In the genomic region with DNA sequence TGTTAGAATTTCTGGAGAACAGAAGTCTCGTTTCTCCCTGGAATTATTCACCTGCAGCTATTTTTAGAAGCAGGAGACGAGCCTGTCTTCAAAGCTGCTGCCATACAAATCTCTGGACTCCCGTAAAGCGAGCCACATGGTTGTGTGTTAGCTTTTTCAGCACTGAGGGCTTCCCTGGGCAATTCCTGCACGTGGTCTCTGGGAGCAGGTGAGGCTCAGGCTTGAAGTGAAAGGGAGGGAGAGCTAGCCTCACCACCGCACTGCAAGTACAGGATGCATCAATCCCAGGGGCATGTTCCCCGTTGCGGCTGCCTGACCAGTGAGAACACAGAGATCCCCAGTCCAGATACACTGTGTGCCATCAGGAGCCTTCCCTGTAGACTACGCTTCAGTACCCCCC, we compare ENCODE assay signal across 28 mouse cellular contexts. TPM values are rescaled to one million over a fixed set of nuclear protein-coding genes. Genes with fewer than 3 reads are reported as not detected.
A peak's percentile ranks its signal among the peaks of the same experiment; 100 is the strongest.
DNase-seq lines count a peak whose midpoint lies in the region; ATAC-seq lines count a peak whose summit lies in the region.
"Had no signal": no experiment of that assay in that cellular context is flagged by ENCODE, and none has a peak within 500 bp of the region (broad histone marks: within the 10 kb centered on the region; RNA-seq: fewer than 3 reads in every experiment).

No protein-coding gene starts in this region.

- no peak overlapping the region for H3K9ac ChIP-seq in hindbrain, embryonic 15.5 days
- H3K9ac ChIP-seq in hindbrain, embryonic 14.5 days: no peak overlapping the region
- H3K9ac ChIP-seq in midbrain, embryonic 16.5 days (ENCODE audit: low read depth, low read length): no peak overlapping the region
- H3K9ac ChIP-seq in midbrain, embryonic 11.5 days (ENCODE audit: low read length): no peak overlapping the region
- H3K9ac ChIP-seq: heart, embryonic 15.5 days; intestine, embryonic 15.5 days; midbrain, embryonic 12.5 days had no signal

- no peaks in the 10 kb centered on the region for H3K36me3 ChIP-seq in hindbrain, embryonic 15.5 days
- H3K36me3 ChIP-seq in hindbrain, embryonic 14.5 days (replicated peaks; ENCODE audit: control insufficient read depth, insufficient read depth): no peaks in the 10 kb centered on the region
- no peaks in the 10 kb centered on the region for H3K36me3 ChIP-seq in midbrain, embryonic 16.5 days (ENCODE audit: control insufficient read depth, insufficient read depth, low read length)
- no peaks in the 10 kb centered on the region for H3K36me3 ChIP-seq in midbrain, embryonic 11.5 days (ENCODE audit: control insufficient read depth, insufficient read depth, low read length)
- H3K36me3 ChIP-seq: forebrain, embryonic 10.5 days; heart, embryonic 15.5 days; intestine, embryonic 15.5 days; limb, embryonic 10.5 days; midbrain, embryonic 12.5 days had no signal

- 62% methylated on average over 9 of the region's 9 CpGs for WGBS in hindbrain, embryonic 15.5 days
- 61% methylated on average over 9 of the region's 9 CpGs for WGBS in hindbrain, embryonic 14.5 days
- 58% methylated on average over 9 of the region's 9 CpGs for WGBS in midbrain, embryonic 16.5 days
- 76% methylated on average over 9 of the region's 9 CpGs for WGBS in midbrain, embryonic 11.5 days

- H3K4me2 ChIP-seq in hindbrain, embryonic 15.5 days: no peak overlapping the region
- no peak overlapping the region for H3K4me2 ChIP-seq in hindbrain, embryonic 14.5 days (replicated peaks)
- no peak overlapping the region for H3K4me2 ChIP-seq in midbrain, embryonic 16.5 days (ENCODE audit: low read length)
- H3K4me2 ChIP-seq in midbrain, embryonic 11.5 days: no peak overlapping the region
- H3K4me2 ChIP-seq: heart, embryonic 15.5 days; intestine, embryonic 15.5 days; midbrain, embryonic 12.5 days had no signal

- DNase-seq in cerebellum, adult 11 months: peak; percentile 10
- DNase-seq in cerebellum, adult 9-11 months: no peak
- DNase-seq in hindbrain, embryonic 14.5 days (ENCODE audit: low spot score): no peak
- no peak for DNase-seq in midbrain, embryonic 11.5 days (ENCODE audit: low spot score, missing footprints)
- DNase-seq in adrenal gland, adult 8-10 months: no peak
- DNase-seq: adrenal gland, postnatal 10 days; gastrocnemius, postnatal 36 days; heart, postnatal 36 days; kidney, adult 8-10 months; kidney, postnatal 10 days; right cerebral cortex, postnatal 14 days; thymus, adult 2 months had no signal

- ATAC-seq in hindbrain, embryonic 15.5 days (ENCODE audit: low FRiP score, low read depth): peak; percentile 65; the same call in 1 of the 2 replicates
- no peak for ATAC-seq in hindbrain, embryonic 14.5 days (ENCODE audit: low FRiP score)
- ATAC-seq in midbrain, embryonic 16.5 days: peak; percentile 75; the same call in 1 of the 2 replicates
- ATAC-seq in midbrain, embryonic 11.5 days (ENCODE audit: low FRiP score): no peak
- no peak for ATAC-seq in granulocyte monocyte progenitor cell, adult 5-6 weeks (replicated peaks; ENCODE audit: poor library complexity, severe bottlenecking)
- ATAC-seq: activated CD4-positive, CD25-positive, alpha-beta regulatory T cell, adult 4 months; intestine, embryonic 15.5 days; lung, postnatal 0 days had no signal

- H3K4me1 ChIP-seq in hindbrain, embryonic 15.5 days (replicated peaks): no peaks in the 10 kb centered on the region
- no peaks in the 10 kb centered on the region for H3K4me1 ChIP-seq in hindbrain, embryonic 14.5 days (replicated peaks; ENCODE audit: control insufficient read depth, insufficient read depth, low read length)
- H3K4me1 ChIP-seq in midbrain, embryonic 16.5 days (ENCODE audit: control insufficient read depth, insufficient read depth, low read length): peaks cover 3% of the 10 kb centered on the region
- H3K4me1 ChIP-seq in midbrain, embryonic 11.5 days (ENCODE audit: control insufficient read depth, insufficient read depth, low read length): no peaks in the 10 kb centered on the region
- H3K4me1 ChIP-seq: heart, embryonic 15.5 days; intestine, embryonic 15.5 days; limb, embryonic 10.5 days; midbrain, embryonic 12.5 days had no signal

- no peak overlapping the region for H3K4me3 ChIP-seq in hindbrain, embryonic 15.5 days
- H3K4me3 ChIP-seq in hindbrain, embryonic 14.5 days (replicated peaks; ENCODE audit: low read length): no peak overlapping the region
- H3K4me3 ChIP-seq in midbrain, embryonic 16.5 days (ENCODE audit: low read depth, low read length): no peak overlapping the region
- no peak overlapping the region for H3K4me3 ChIP-seq in midbrain, embryonic 11.5 days (ENCODE audit: low read depth, low read length)
- H3K4me3 ChIP-seq: forebrain, embryonic 10.5 days; heart, embryonic 15.5 days; intestine, embryonic 15.5 days; limb, embryonic 10.5 days; midbrain, embryonic 12.5 days had no signal

- H3K27ac ChIP-seq in hindbrain, embryonic 15.5 days (replicated peaks): 0 out of 2 replicates have a peak overlapping the region, but pooled peaks have one; percentile 2
- H3K27ac ChIP-seq in hindbrain, embryonic 14.5 days: no peak overlapping the region
- H3K27ac ChIP-seq in midbrain, embryonic 16.5 days (ENCODE audit: low read length): peak overlapping the region; percentile 50; the same call in 1 of the 2 replicates
- no peak overlapping the region for H3K27ac ChIP-seq in midbrain, embryonic 11.5 days (ENCODE audit: low read depth, low read length)
- H3K27ac ChIP-seq: forebrain, embryonic 10.5 days; heart, embryonic 15.5 days; intestine, embryonic 15.5 days; limb, embryonic 10.5 days; midbrain, embryonic 12.5 days; stomach, postnatal 0 days had no signal

- no peaks in the 10 kb centered on the region for H3K9me3 ChIP-seq in hindbrain, embryonic 15.5 days
- H3K9me3 ChIP-seq in hindbrain, embryonic 14.5 days (ENCODE audit: control insufficient read depth, low read length): no peaks in the 10 kb centered on the region
- no peaks in the 10 kb centered on the region for H3K9me3 ChIP-seq in midbrain, embryonic 16.5 days (replicated peaks; ENCODE audit: control insufficient read depth, low read length, poor library complexity, severe bottlenecking)
- no peaks in the 10 kb centered on the region for H3K9me3 ChIP-seq in midbrain, embryonic 11.5 days (ENCODE audit: control insufficient read depth, low read length)
- H3K9me3 ChIP-seq: forebrain, embryonic 10.5 days; heart, embryonic 15.5 days; intestine, embryonic 15.5 days; limb, embryonic 10.5 days; midbrain, embryonic 12.5 days had no signal

- no peaks in the 10 kb centered on the region for H3K27me3 ChIP-seq in hindbrain, embryonic 15.5 days
- H3K27me3 ChIP-seq in hindbrain, embryonic 14.5 days (ENCODE audit: control insufficient read depth, insufficient read depth, low read length): no peaks in the 10 kb centered on the region
- no peaks in the 10 kb centered on the region for H3K27me3 ChIP-seq in midbrain, embryonic 16.5 days (ENCODE audit: control insufficient read depth, insufficient read depth, low read depth, low read length)
- no peaks in the 10 kb centered on the region for H3K27me3 ChIP-seq in midbrain, embryonic 11.5 days (ENCODE audit: control insufficient read depth, insufficient read depth, low read length)
- H3K27me3 ChIP-seq: heart, embryonic 15.5 days; intestine, embryonic 15.5 days; midbrain, embryonic 12.5 days had no signal

RNA-seq across cellular contexts. Expression of gene Gm11983, which starts 5.5 kb away (rescaled TPM):
- polyA plus RNA-seq in hindbrain, embryonic 15.5 days (2015; fragmentation: Nextera tagmentation; extraction: Ambion mirVana): not detected in 2 replicates
- polyA plus RNA-seq in hindbrain, embryonic 14.5 days (2014; fragmentation: Nextera tagmentation; extraction: Ambion mirVana): not detected in 2 replicates
- not detected in 2 replicates for polyA plus RNA-seq in midbrain, embryonic 16.5 days (2015; fragmentation: Nextera tagmentation; extraction: Ambion mirVana)
- not detected in 2 replicates for polyA plus RNA-seq in midbrain, embryonic 11.5 days (2014; fragmentation: Nextera tagmentation; extraction: Ambion mirVana)
- total RNA-seq in granulocyte monocyte progenitor cell, adult 5-6 weeks (2014; fragmentation: Nextera tagmentation): not detected in 2 replicates
- not detected in 2 replicates for total RNA-seq in granulocyte monocyte progenitor cell, adult 5-6 weeks (2017)
- not detected for total RNA-seq in adrenal gland, adult 8-10 months (2022)
- total RNA-seq: adrenal gland, postnatal 10 days; gastrocnemius, adult 18-20 months; gastrocnemius, postnatal 36 days; heart, postnatal 36 days; layer of hippocampus, postnatal 25 days; liver, adult 2 months had no signal
- polyA plus RNA-seq: activated CD4-positive, CD25-positive, alpha-beta regulatory T cell, adult 4 months; embryonic facial prominence, embryonic 11.5 days; forebrain, embryonic 10.5 days; heart, embryonic 15.5 days; intestine, embryonic 15.5 days; limb, embryonic 10.5 days; liver, adult 2 months; liver, embryonic 16.5 days; lung, postnatal 0 days; midbrain, embryonic 12.5 days; stomach, postnatal 0 days; thymus, adult 2 months had no signal

Comparison
In these comparisons a context has a peak if more than half of its experiments do, and no peak if none do; other contexts are left out.
1. ATAC-seq: peak in hindbrain, embryonic 15.5 days (single experiment) and midbrain, embryonic 16.5 days (single experiment); none in hindbrain, embryonic 14.5 days (single experiment), midbrain, embryonic 11.5 days (single experiment) and granulocyte monocyte progenitor cell, adult 5-6 weeks (single experiment).
2. H3K27ac ChIP-seq: peak in hindbrain, embryonic 15.5 days (single experiment) and midbrain, embryonic 16.5 days (single experiment); none in hindbrain, embryonic 14.5 days (single experiment) and midbrain, embryonic 11.5 days (single experiment).